Mouse (Mus musculus) intestine, embryonic 14.5 days (tissue): ENCODE results near the gene Ryr1. TPM values are rescaled to one million over a fixed set of nuclear protein-coding genes. Genes with fewer than 3 reads are reported as not detected.

Experiments used
- ATAC-seq: fragments of 200-750 bp; cut with Nextera tagmentation; replicated peaks from 2 replicates; pipeline ENCODE4 v1.8.0; 2017; ENCODE audit warnings: low read depth, moderate number of reproducible peaks, moderate TSS enrichment, moderate library complexity; ENCODE audit not compliant: low FRiP score, low TSS enrichment
- DNase-seq: peaks from one replicate; pipeline ENCODE4 v3.0.0-alpha.2; 2018; ENCODE audit warnings: low spot score
- H3K27ac ChIP-seq: fragments of 300-500 bp; sonication (generic); 2 replicates; pipeline ENCODE4 v1.5.1; 2014; ENCODE audit warnings: low read depth, mild to moderate bottlenecking, control low read depth
- H3K27me3 ChIP-seq: fragments of 300-500 bp; sonication (generic); replicated peaks from 2 replicates; pipeline ENCODE4 v1.6.1; 2014; ENCODE audit warnings: low read length, control low read depth; ENCODE audit not compliant: control insufficient read depth, insufficient read depth
- H3K36me3 ChIP-seq: fragments of 300-500 bp; sonication (generic); 2 replicates; pipeline ENCODE4 v1.6.1; 2014; ENCODE audit warnings: low read length, control low read depth; ENCODE audit not compliant: control insufficient read depth, insufficient read depth
- H3K4me1 ChIP-seq: fragments of 300-500 bp; sonication (generic); replicated peaks from 2 replicates; pipeline ENCODE4 v1.6.1; 2014; ENCODE audit warnings: low read length, control low read depth, mixed read lengths; ENCODE audit not compliant: control insufficient read depth, insufficient read depth
- H3K4me2 ChIP-seq: fragments of 300-500 bp; sonication (generic); 2 replicates; pipeline ENCODE4 v1.6.1; 2014; ENCODE audit warnings: low read length
- H3K4me3 ChIP-seq: fragments of 300-500 bp; sonication (generic); 2 replicates; pipeline ENCODE4 v1.5.1; 2014; ENCODE audit warnings: low read depth, low read length, control low read depth, mixed read lengths
- H3K9ac ChIP-seq: fragments of 300-500 bp; sonication (generic); 2 replicates; pipeline ENCODE4 v1.6.1; 2014; ENCODE audit warnings: mild to moderate bottlenecking, low read length
- H3K9me3 ChIP-seq: fragments of 300-500 bp; sonication (generic); 2 replicates; pipeline ENCODE4 v1.6.1; 2016; ENCODE audit warnings: low read length, control low read depth; ENCODE audit not compliant: control insufficient read depth
- WGBS: fragments of 180-500 bp; shearing (Covaris S2); extraction: QIAGEN DNeasy Blood & Tissue Kit; methylation state at CpG from one replicate; pipeline ENCODE4 v1.1.7; 2014; 5-methylcytosine and 5-hydroxymethylcytosine counted together
- polyA plus RNA-seq: library from polyadenylated mRNA; unstranded; fragments of >200 nt; fragmentation: Nextera tagmentation; extraction: Ambion mirVana; gene quantifications from 2 replicates; pipeline ENCODE4 v1.2.1, GENCODE M21; 2014

Ryr1 gene
- polyA plus RNA-seq, 1 experiment from 2014 or later: 0.80 TPM

DNA sequence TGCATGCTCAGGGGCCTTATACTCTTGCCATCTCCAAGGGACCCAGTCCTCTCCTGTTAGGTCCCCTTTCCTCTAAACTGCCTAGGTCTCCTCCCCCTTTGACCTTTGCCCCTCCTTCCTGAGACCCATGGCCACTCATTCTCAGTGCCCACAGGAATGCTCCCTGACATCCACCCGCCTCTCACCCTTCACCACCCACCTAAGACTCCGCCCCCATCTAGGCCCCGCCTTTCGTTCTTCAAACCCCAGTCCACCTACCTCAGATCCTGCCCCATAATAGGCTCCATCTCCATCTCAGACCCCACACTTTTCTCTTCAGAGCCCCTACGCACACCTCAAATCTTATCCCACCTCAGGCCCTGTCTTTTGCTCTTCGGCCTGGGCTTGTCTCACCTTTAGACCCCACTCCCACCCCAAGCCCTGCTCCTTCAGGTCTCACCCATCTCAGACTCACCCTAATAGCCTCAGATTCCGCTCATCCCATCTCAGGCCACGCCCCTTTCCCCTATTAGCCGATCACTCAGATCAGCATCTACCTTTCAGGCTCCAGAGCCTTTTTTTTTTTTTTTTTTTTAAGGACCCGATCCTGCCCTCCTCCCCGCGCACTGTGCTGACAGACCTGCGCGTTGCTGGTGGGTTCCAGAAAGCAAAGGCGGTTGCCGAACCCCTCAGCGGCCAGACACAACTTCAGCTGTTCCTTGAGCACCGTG, 6.7 kb downstream of the Ryr1 start:
- H3K9ac ChIP-seq: no peak overlapping the region
- H3K27me3 ChIP-seq: no peaks in the 10 kb centered on the region
- no peak overlapping the region for H3K4me3 ChIP-seq
- no peak overlapping the region for H3K4me2 ChIP-seq
- ATAC-seq (no peak), DNase-seq (no peak)
- H3K4me1 ChIP-seq: no peaks in the 10 kb centered on the region
- H3K36me3 ChIP-seq: no peaks in the 10 kb centered on the region
- H3K27ac ChIP-seq: no peak overlapping the region
- WGBS: 15% methylated on average over 18 of the region's 18 CpGs
- no peaks in the 10 kb centered on the region for H3K9me3 ChIP-seq

- Histone ChIP-seq H3K9ac (peak overlapping the region; percentile 35; the same call in 1 of the 2 replicates), H3K36me3 (no peaks in the 10 kb centered on the region), H3K4me2 (peak overlapping the region; percentile 50), H3K27me3 (no peaks in the 10 kb centered on the region), H3K4me1 (peaks cover 9% of the 10 kb centered on the region; the same call in 1 of the 2 replicates), H3K4me3 (peak overlapping the region; percentile 13; the same call in 1 of the 2 replicates), H3K9me3 (no peaks in the 10 kb centered on the region), H3K27ac (no peak overlapping the region)
- WGBS: 26% methylated on average over 38 of the region's 38 CpGs
- ATAC-seq (peak; percentile 75; the same call in 1 of the 2 replicates), DNase-seq (peak; percentile 66)
These were observed 15.7 kb downstream of the Ryr1 start for GRCm38 (mm10) chr7:29108992-29109955.

DNA sequence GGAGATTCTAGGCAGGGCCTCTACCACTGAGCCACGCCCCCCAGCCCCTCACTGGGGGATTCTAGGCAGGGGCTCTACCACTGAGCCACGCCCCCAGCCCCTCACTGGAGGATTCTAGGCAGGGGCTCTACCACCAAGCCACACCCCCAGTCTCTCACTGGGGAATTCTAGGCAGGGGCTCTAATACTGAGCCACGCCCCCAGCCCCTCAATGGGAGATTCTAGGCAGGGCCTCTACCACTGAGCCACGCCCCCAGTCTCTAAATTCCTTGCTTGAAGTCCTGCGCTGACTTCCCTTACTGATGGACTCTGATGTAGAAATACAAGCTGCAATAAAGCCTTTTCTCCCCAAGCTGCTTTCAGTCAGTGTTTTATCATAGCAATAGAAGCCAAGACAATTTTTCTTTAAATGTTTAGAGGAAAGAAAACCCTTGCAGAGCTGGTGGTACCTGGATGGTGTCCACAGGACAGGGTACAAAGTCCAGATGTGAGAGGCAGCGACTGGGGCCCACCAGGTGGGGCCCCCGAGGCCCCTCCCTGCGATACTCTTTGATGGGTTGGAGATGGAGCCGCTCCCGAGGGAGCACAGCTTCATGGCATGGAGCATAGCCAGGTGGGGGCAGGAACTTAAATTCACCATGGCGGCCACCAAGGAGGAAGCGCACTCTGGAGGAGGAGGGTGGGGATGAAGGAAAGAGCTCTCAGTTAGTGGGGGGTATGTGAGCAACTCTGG, 23.5 kb downstream of the Ryr1 start:
- no peak overlapping the region for H3K4me2 ChIP-seq

GRCm38 (mm10) chr7:29097131-29097530, 27.8 kb downstream of the Ryr1 start:
- Histone ChIP-seq H3K36me3 (no peaks in the 10 kb centered on the region), H3K4me2 (no peak overlapping the region), H3K9me3 (no peaks in the 10 kb centered on the region), H3K9ac (no peak overlapping the region), H3K27ac (no peak overlapping the region), H3K27me3 (no peaks in the 10 kb centered on the region), H3K4me3 (no peak overlapping the region), H3K4me1 (no peaks in the 10 kb centered on the region)
- no peak for ATAC-seq
- no peak for DNase-seq
- WGBS: 90% methylated on average over 16 of the region's 16 CpGs

More for the DNA sequence above, 23.5 kb downstream of the Ryr1 start:
- DNase-seq: no peak
- no peak overlapping the region for H3K9ac ChIP-seq
- no peak for ATAC-seq
- no peaks in the 10 kb centered on the region for H3K9me3 ChIP-seq
- no peaks in the 10 kb centered on the region for H3K27me3 ChIP-seq
- no peaks in the 10 kb centered on the region for H3K36me3 ChIP-seq
- no peak overlapping the region for H3K27ac ChIP-seq
- H3K4me1 ChIP-seq: no peaks in the 10 kb centered on the region
- WGBS: 85% methylated on average over 12 of the region's 12 CpGs
- no peak overlapping the region for H3K4me3 ChIP-seq

- DNase-seq (no peak), ATAC-seq (no peak)
- Histone ChIP-seq H3K9me3 (no peaks in the 10 kb centered on the region), H3K27me3 (no peaks in the 10 kb centered on the region), H3K4me2 (no peak overlapping the region), H3K36me3 (no peaks in the 10 kb centered on the region), H3K4me3 (no peak overlapping the region), H3K27ac (no peak overlapping the region), H3K4me1 (no peaks in the 10 kb centered on the region), H3K9ac (no peak overlapping the region)
- WGBS: 82% methylated on average over 6 of the region's 6 CpGs
These were observed 36.2 kb downstream of the Ryr1 start for GRCm38 (mm10) chr7:29088817-29089216.

DNA sequence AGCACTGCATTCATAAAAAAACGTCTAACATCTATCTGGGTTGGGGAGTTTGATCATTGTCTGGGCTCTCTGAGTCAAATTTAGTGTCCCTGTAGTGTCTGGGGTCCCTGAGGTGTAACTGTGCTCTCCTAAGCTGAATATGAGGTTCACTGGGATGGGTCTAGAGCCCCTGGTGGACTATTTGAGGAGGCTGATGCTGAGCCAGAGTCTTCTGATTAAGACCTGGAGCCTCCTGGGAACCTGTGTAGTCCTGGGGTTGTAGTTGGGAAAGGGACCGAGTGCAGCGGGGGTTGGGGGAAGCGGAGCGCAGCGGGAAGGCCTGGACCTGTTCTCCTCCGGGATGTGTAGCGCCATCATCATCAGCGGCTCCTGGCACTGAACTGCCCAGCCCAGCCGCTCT, 38.1 kb downstream of the Ryr1 start:
- ATAC-seq: no peak

DNA sequence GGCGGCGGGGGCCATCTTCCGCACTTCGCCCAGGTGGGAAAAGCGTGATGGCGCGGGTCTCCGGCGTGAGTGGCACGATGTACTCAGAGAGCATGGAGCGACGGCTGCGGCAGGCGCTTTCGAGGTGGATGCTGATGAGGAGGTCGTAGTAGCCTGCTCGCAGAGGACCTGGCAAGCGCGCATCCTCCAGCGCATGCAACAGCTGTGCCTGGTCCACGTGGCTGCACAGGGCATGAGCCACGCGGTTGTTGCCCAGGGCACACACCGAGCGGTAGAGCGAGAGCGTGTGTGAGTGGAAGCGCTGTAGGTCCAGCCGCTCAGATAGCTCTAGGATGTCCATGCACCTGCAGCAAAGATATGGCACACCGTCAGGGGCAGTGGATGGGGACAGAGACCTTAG, 39.0 kb downstream of the Ryr1 start:
- Histone ChIP-seq H3K27me3 (no peaks in the 10 kb centered on the region), H3K4me1 (no peaks in the 10 kb centered on the region), H3K9me3 (no peaks in the 10 kb centered on the region), H3K36me3 (no peaks in the 10 kb centered on the region), H3K4me2 (no peak overlapping the region), H3K9ac (no peak overlapping the region), H3K4me3 (no peak overlapping the region), H3K27ac (no peak overlapping the region)
- ATAC-seq (no peak), DNase-seq (no peak)
- WGBS: 89% methylated on average over 30 of the region's 30 CpGs

More for the DNA sequence above, 38.1 kb downstream of the Ryr1 start:
- H3K4me3 ChIP-seq: no peak overlapping the region
- no peaks in the 10 kb centered on the region for H3K27me3 ChIP-seq
- no peak for DNase-seq
- no peak overlapping the region for H3K4me2 ChIP-seq
- no peaks in the 10 kb centered on the region for H3K4me1 ChIP-seq
- no peak overlapping the region for H3K9ac ChIP-seq
- no peaks in the 10 kb centered on the region for H3K9me3 ChIP-seq
- no peaks in the 10 kb centered on the region for H3K36me3 ChIP-seq
- H3K27ac ChIP-seq: no peak overlapping the region
- WGBS: 87% methylated on average over 10 of the region's 10 CpGs

- no peaks in the 10 kb centered on the region for H3K4me1 ChIP-seq
- H3K4me3 ChIP-seq: no peak overlapping the region
- H3K9me3 ChIP-seq: no peaks in the 10 kb centered on the region
- H3K9ac ChIP-seq: no peak overlapping the region
- H3K4me2 ChIP-seq: no peak overlapping the region
- WGBS: 85% methylated on average over 3 of the region's 3 CpGs
- DNase-seq (no peak), ATAC-seq (no peak)
- no peak overlapping the region for H3K27ac ChIP-seq
- H3K27me3 ChIP-seq: no peaks in the 10 kb centered on the region
- H3K36me3 ChIP-seq: no peaks in the 10 kb centered on the region
These were observed 40.6 kb downstream of the Ryr1 start for GRCm38 (mm10) chr7:29084411-29084810.
